In the genomic region with DNA sequence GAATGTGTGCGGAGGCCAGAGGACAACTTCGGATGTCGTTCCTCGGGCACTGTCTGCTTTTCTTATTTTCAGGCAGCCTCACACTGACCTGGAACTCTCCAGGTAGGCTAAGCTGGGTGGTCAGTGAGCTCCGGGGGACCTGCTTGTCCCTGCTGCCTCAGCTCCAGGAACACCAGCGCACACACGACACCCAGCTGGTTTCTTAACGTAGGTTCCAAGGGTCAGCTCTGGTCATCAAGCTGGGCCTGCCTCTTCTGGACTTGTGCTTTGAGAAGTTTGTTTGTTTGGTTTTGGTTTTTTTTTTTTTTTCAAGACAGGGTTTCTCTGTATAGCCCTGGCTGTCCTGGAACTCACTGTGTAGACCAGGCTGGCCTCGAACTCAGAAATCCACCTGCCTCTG, we compare ENCODE assay signal across 30 mouse cellular contexts. TPM values are rescaled to one million over a fixed set of nuclear protein-coding genes. Genes with fewer than 3 reads are reported as not detected.
"Had no signal": no experiment of that assay in that cellular context is flagged by ENCODE, and none has a peak within 500 bp of the region (broad histone marks: within the 10 kb centered on the region; RNA-seq: fewer than 3 reads in every experiment).

No protein-coding gene starts in this region.

- H3K9me3 ChIP-seq: embryonic facial prominence, embryonic 10.5 days; embryonic facial prominence, embryonic 12.5 days; embryonic facial prominence, embryonic 13.5 days; embryonic facial prominence, embryonic 15.5 days; forebrain, embryonic 12.5 days; forebrain, embryonic 13.5 days; forebrain, embryonic 15.5 days had no signal

- H3K27ac ChIP-seq: embryonic facial prominence, embryonic 10.5 days; embryonic facial prominence, embryonic 12.5 days; embryonic facial prominence, embryonic 13.5 days; embryonic facial prominence, embryonic 15.5 days; forebrain, embryonic 12.5 days; forebrain, embryonic 13.5 days; forebrain, embryonic 15.5 days; gastrocnemius, adult 2 months; heart, adult 2 months had no signal

- ATAC-seq: forebrain, embryonic 13.5 days; forebrain, embryonic 14.5 days; forebrain, embryonic 15.5 days; forebrain, embryonic 16.5 days; forebrain, postnatal 0 days had no signal

- H3K4me2 ChIP-seq: embryonic facial prominence, embryonic 12.5 days; embryonic facial prominence, embryonic 13.5 days; embryonic facial prominence, embryonic 15.5 days; forebrain, embryonic 12.5 days; forebrain, embryonic 13.5 days; forebrain, embryonic 15.5 days had no signal

- H3K4me1 ChIP-seq: embryonic facial prominence, embryonic 10.5 days; embryonic facial prominence, embryonic 12.5 days; embryonic facial prominence, embryonic 13.5 days; embryonic facial prominence, embryonic 15.5 days; forebrain, embryonic 12.5 days; forebrain, embryonic 13.5 days; forebrain, embryonic 15.5 days had no signal

- H3K9ac ChIP-seq: embryonic facial prominence, embryonic 12.5 days; embryonic facial prominence, embryonic 13.5 days; embryonic facial prominence, embryonic 15.5 days; forebrain, embryonic 12.5 days; forebrain, embryonic 13.5 days; forebrain, embryonic 15.5 days; forebrain, postnatal 0 days had no signal

- DNase-seq: cerebellum, adult 2 months; cerebellum, adult 8-10 months; cerebellum, adult 9-10 months; cerebellum, adult 9-11 months; cerebellum, postnatal 10 days; cerebellum, postnatal 14 days; cerebellum, postnatal 25 days; cerebellum, postnatal 36 days; embryo, embryonic 11 days; forebrain, postnatal 0 days; gastrocnemius, adult 2 months; gastrocnemius, postnatal 10 days; gastrocnemius, postnatal 14 days; gastrocnemius, postnatal 25 days; gastrocnemius, postnatal 36 days; heart, adult 11 months; heart, adult 18-20 months; heart, adult 2 months had no signal

- H3K27me3 ChIP-seq: embryonic facial prominence, embryonic 12.5 days; embryonic facial prominence, embryonic 13.5 days; embryonic facial prominence, embryonic 15.5 days; forebrain, embryonic 12.5 days; forebrain, embryonic 13.5 days; forebrain, embryonic 15.5 days had no signal

- H3K4me3 ChIP-seq: embryonic facial prominence, embryonic 10.5 days; embryonic facial prominence, embryonic 12.5 days; embryonic facial prominence, embryonic 13.5 days; embryonic facial prominence, embryonic 15.5 days; erythroblast, embryonic 14.5 days; forebrain, embryonic 12.5 days; forebrain, embryonic 13.5 days; forebrain, embryonic 15.5 days; gastrocnemius, adult 2 months; heart, adult 2 months had no signal

RNA-seq across cellular contexts. Expression of gene Hp, which starts 11.9 kb away (rescaled TPM):
- polyA plus RNA-seq: forebrain, embryonic 12.5 days; forebrain, embryonic 13.5 days had no signal

RNA-seq across cellular contexts. Expression of gene Pkd1l3, which starts 23.4 kb away (rescaled TPM):
- total RNA-seq: gastrocnemius, postnatal 25 days; gastrocnemius, postnatal 4 days had no signal
- polyA plus RNA-seq: embryonic facial prominence, embryonic 14.5 days; forebrain, embryonic 14.5 days had no signal
